Mouse (Mus musculus) spleen, adult 2 months (tissue): ENCODE data around the gene Akr1cl.
"Not testable (repeated sequence)": the region's sequence is repeated elsewhere in the genome, so short reads cannot be mapped to it uniquely, and the experiment has no call there.

Experiments
- CTCF ChIP-seq: fragments of 200-500 bp; IDR thresholded peaks from 2 replicates; pipeline ENCODE4 v1.5.1; 2011; ENCODE audit warnings: mild to moderate bottlenecking, inconsistent platforms; ENCODE audit not compliant: insufficient read depth, insufficient read length, insufficient replicate concordance; ENCODE audit errors: extremely low read depth
- POLR2A ChIP-seq: fragments of 200-500 bp; IDR thresholded peaks from 2 replicates; pipeline ENCODE4 v1.6.1; 2011; ENCODE audit warnings: low read depth, low read length, inconsistent platforms

GRCm38 (mm10) chr1:65050952-65051351 is 18.4 kb upstream of the Akr1cl start, which contains the start of gene Cryge:
- TF ChIP-seq POLR2A, CTCF: not testable (repeated sequence)
